Mouse (Mus musculus): ENCODE results near the gene Tmcc2. TPM values are rescaled to one million over a fixed set of nuclear protein-coding genes. Genes with fewer than 3 reads are reported as not detected.

Gene Tmcc2
- total RNA-seq, 2 experiments from 2014 or later, result 17.0 to 17.5 TPM

DNA sequence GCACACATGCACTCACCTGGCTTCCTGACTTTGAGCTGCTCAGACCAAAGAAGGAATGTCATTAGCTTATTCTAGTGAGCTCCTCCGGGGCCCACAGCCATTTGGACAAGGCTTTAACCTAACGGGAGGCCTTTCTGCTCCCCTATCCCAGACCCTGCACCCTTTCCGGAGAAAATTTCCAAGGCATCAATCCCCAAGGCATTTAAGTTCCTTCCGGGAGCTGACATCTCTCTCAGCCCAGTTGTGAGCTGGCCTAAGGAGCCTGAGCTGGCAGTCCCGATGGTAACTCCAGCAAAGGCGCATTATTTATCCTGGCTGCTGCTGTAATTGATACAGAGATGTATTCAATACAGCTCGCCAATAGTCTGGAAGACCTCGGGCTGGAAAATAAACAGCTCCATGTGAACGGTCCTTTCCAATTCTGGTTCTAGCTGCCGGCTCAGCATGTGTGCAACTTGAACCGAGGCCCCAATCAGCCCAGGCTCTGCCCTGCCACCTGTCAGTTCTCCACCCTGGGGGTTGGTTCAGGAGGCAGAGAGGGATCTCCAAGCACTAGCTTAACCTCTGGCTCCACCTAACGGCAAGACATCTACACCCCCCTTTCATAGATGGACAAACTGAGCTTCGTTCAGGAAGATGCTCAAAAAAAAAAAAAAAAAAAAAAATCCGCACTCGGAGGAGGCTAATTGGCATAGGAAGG lies 1.0 kb downstream of the Tmcc2 start:
- DNase-seq, result peak; percentile 50

DNA sequence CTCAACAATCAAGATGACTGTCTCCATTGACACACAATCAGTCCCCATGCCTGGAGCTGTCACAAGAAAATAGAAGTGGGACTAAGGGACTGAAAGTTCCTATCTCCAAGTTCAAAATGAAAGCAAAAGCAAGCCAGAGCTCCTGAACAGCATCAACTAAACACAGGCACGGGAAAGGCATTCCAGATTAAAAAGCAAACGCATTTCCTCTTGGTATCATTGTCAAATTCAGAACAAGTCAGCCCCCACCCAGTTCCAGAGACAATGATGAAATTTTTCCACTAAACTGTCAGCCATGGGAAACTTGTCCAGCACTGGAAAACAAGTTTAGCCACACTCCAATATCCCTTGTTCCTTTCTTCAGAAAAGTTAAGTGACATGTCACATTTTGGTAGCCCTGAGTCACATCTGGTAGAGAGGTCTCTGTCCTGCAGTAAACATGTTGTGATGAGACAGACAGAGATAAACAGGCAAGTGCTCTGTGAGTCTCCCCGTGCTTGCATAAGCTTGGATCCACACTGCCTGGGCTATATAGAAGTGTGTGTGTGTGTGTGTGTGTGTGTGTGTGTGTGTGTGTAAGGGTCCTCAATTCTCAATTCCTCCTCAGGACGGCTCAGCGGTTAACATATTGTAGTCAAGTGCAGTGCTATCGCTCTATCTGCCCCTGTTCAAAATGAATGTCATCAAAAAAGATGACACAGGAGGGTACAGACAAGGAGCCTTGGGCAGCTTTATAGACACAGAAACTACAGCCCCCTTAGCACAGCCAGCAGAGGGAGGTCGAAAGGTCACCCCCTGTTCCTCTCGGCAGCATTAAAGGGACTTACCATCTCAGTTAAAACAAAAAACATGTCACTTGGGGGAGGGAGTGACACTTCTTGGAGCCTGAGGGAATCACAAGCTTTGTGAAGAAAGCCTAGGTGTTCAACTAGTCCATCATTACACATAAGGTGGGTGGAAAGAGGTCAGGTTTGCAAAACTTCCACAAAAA lies 2.0 kb downstream of the Tmcc2 start:
- no peak for DNase-seq

DNA sequence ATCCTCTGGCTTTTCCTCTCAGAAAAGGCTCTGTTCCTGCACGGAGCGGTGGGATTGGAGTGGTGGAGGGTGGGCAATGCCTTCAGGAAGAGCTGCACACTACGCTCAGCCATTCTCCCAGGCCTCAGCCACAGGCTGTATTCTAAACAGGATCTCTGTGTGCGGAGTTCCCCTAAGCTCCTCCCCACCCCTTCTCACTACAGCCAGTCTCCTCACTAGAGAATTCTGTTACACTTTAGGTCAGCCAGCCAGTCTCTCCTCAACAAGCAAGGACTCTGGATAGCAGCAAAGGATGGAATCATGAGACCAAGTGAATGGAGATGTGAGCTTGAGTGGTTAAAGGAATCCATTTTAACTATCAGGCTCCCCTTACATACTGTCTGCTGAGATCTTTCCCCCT lies 3.1 kb downstream of the Tmcc2 start:
- no peak for DNase-seq

DNA sequence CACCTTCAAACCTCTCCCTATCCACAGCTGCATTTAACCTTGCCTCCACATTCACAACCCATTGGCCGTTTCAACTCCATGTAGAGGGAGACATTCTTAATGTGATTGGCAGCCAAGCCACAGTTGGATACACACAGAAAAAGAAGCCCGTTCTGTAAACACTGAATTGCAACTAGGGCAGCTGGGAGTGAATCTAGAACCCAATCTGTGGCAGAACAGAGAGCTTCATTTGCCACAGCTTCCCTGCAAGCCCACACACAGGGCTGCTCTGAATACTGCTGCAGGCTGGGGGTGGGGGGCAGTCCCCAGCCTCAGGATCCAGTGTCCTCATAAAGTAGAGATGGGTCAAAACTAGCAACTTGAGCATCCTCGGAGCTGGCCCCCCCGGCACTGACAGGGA lies 4.8 kb downstream of the Tmcc2 start:
- DNase-seq, result no peak

DNA sequence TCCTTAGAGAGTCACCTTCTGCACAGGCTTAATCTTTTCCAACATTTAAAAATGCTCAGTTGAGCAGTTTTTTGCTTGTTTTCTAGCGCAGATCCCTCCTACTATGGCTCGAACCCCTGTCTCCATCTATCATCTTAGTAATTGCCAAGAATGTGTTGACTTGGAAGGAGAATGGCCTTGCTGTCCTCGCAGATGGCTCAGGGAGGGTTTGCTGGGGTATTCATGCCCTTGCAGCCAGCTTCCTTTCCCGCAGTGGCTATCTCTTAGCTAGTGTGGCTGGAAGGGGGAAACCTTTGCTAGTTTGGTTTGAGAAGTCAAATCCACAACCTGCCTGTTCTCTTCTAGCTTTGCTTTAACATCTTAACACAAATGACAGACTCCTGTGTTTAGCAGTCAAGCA lies 5.4 kb downstream of the Tmcc2 start:
- DNase-seq, result no peak

DNA sequence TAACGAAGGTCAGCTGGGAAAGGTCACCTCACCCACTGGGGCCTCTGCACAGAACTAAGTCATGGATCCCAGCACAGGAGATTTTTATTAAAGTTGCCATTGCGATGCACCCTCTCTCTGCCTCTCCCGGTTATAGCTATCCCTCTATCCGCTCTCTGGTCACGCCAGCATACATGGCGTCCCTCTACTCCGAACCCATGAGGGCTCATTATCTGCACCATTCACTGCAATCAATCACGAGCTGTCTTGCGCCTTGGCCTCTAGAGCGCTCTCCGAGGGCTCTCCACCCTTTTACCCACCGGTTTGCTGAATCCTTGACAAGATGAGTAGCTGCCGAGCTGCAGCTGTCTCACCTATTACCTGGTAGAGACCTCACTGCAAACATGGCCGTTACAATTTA lies 5.8 kb downstream of the Tmcc2 start:
- DNase-seq, result no peak

DNA sequence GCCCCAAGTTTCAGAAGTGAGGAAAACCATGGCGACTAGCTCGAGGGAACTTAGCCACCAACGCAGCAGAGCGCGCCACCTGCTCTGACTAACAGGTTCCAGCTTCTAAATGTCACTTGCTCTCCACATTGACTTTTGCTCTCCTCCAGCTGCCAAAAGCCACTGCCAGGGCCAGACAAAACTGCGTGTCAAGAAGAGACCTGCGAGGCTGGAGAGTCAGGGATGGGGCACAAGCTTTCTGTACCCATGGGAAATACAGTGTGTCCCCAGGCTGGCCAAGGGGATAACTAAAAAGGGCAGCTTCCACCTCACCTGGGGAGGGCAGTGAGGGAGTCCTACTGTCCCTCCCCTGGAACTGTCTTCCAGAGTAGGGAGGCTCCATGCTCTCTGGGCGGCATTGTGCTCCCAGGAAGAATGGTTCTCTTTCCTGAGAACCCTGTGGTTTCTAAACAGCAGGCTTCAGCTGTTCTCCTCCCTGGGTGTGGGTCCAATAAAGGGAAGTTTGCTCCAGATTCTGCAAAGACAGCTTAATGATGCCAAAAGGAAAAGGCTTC lies 7.0 kb downstream of the Tmcc2 start:
- DNase-seq, result no peak

DNA sequence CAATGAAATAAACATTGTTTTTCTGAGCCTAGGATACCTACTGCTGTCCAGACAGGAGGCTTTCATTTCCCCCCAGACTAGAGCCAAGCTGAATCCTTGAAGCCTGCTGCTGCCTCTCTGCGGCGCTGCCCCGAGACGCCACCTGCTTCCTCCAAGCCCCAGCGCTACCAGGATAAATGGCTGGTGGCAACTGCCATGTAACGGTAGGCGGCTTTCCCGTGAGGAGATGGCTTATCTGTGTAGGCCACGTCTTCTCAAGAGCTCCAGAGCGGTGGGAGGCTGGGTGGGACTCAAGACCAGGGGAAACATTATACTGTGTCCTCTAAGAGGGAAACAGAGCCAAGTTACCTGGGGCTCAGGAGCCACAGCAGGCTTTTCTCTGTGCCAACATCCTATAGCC lies 9.2 kb downstream of the Tmcc2 start:
- no peak for DNase-seq

DNA sequence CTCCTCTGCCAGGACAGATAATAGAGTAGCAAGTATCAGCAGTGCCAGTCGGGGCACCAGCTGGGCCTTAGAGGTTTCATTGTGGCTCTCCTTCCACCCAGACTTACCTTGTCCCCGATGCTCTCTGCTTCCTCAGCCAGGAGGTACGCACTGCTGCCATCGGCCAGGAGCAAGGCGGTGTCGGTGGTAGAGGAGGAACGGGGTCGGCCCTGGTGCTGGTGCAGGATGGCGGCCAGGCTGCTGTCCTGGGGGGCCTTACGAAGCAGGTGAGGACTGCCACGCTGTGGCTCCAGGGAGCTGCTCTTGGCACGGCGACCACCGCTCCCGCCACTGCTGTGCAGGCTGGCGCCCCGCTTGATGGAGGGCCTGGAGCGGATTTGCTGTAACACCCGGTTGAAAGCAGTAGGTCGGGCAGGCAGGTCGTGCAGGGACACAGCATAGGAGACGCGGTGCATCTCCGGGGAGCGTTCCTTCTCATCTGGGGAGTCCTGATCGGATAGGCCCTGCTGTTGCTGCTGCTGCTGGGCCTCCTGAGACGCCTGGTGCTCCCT lies 10.5 kb downstream of the Tmcc2 start:
- DNase-seq, result no peak

DNA sequence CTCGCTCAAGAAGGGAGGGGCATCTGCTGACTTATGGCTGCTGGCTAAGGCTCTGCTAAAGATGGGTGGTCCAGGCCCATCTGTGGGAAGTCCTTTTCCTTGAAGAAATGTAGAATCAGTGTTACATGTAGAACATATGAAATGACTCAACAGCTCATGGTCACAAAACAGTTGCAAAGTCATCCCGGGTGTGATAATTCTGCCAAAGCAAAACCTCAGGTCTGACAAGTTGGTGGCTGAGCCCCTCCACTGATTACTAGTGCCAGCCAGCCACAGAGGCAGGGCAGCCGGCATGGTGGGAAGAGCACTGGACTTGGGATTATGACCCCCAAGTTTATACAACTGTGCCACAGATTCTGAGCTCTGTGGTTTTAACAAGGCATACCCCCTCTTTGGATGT lies 13.3 kb downstream of the Tmcc2 start:
- DNase-seq, result no peak

DNA sequence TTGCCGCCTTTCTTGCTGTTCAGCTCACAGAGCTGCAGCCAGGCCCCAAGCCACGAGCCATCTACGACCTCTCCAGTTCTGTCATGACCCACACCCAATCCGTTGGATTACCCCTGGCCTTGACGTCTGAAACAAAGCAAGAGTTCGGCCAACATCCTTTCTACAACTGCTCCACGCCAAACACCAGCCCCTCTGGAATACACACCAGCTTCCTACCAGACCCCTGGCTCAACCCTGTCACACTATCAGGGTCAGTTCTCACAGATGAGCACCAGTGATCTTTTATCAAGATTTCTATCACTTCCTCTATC lies 14.1 kb downstream of the Tmcc2 start:
- DNase-seq, result no peak

DNA sequence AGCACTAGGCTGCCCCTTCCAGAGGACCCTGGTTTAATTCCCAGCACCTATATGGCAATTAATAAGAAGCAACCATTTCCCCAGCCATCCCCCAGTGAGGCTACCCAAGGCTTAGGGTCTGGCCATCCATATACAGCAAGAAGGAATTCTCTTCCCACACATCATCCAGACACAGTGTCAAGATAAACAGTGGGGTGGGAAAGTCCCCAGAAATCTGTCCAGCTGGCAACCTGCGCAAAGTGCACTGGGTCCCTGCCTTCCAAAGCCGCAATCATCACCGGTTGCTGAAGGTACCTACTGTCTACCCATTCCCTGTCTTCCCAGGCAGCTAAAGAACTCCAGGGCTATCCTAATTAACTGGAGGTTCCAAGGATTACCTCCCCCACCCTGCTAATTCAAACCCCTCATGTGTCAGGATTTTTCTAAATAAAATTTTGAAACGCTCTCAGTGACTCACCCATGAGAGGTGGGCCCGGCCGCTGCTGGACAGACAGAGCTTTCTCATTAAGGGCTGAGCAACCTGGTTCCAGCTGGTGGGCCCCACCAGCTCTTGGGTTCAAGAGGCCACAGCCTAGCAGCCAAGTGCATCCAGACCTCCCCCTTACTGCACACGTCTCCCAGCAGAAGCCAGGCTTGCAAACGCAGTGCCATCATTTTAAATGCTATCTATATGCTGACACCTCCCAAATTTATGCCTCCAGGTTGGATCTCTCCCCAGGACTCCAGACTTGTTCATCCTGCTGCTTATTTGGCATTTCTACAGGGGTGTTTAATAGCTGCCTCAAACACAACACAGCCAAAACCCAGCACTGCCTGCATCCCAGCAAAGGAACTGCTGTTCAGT lies 14.6 kb downstream of the Tmcc2 start:
- peak; percentile 47 for DNase-seq

DNA sequence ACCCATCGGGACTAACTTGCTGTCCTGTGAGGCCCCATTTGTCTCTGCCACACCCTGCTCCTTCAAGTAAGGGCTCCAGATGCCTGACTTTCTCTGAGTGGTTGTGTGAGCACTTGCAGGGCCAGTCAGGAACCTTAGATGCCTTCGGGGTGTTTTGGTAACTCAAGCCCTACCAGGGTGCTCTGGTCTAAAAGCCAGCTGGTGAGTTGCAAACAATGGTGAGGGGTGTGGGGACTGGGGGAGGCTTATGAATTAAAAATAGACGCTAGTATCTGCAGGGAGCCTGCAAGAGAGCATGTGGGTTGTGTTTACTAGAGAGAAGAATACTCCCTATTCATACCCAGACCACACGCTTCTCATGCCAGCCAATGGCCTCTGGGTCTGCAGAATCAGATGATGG lies 15.8 kb downstream of the Tmcc2 start:
- DNase-seq, result no peak

DNA sequence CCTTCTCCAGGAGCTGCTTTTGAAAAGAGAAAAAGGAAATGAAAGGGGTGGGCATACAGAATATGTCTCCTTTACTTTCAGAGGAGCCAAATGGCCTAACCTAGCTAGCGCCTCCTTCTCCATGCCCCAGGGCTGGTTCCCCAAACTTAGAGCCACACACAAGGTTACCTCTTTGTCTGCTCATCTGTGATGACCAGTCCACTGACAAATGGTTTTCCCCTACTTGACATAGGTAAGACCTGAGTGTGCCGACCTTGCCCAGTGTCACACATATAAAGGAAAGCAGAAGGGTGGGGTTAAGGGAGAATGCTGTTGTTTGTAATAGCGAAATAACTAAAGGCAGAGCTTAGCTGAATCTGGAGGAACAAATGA lies 16.2 kb downstream of the Tmcc2 start:
- DNase-seq, result no peak

DNA sequence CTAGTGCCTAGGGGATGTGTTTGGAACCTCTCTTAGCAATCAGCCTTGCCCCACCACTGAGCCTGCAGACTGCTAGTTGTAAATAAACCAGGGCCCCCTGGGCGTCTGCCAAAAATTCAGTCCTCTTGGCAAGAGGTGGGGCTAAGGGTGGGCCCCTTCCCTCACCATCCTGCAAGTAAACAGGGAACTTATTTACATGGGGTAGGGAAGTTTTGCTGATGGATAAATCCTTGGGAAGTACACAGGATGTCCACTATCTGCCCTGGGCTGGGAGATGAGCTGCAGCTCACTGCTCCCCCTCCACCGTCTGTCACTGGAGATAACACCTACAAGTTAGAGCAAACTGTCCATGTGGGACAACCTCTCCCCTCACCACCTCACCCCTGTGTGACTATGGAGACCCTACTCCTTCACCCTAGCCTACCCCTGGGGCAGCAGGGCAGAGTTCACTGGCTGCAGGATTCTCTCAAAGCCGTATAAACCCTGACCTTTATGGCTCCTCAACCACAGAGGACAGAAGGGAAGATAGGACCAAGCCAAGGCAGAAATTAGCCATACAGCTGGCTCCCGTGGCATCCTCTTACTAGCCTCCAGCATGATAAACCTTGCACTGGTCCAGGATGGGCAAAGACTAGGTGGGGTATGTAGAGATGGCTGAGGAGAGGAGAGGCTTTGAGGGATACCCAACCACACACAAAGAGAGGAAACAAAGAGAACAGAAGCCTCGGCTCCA lies 16.8 kb downstream of the Tmcc2 start:
- DNase-seq, result peak; percentile 80

DNA sequence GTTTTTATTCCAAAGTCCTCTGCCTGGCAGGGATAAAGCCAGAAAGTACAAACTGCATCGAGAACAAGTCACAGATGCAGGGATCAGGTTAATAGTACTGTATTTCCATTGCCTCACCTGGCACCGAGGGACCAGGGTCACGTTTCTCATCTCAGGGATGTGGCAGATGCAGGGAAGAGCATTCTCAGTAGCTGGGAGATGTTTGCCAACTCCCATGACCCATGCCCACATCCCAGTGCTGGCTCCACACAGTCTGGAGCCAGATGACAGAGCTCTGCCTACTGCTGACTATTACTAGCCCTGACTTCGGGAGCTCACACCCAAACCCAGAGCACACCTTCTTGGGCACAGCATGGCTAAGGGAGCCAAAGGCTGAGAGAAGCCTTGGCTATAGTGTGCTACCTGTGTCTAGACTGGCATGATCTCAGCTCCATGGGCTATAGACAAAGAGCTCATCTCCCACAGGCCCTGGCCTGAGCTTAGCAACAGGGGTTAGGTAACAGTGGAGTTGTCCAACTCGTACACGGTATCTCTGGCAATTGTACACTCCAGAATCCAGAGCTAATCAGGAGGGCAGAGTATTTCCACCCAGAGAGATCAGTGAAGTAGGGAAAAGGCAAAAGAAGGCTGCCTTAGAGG lies 18.1 kb downstream of the Tmcc2 start:
- no peak for DNase-seq

DNA sequence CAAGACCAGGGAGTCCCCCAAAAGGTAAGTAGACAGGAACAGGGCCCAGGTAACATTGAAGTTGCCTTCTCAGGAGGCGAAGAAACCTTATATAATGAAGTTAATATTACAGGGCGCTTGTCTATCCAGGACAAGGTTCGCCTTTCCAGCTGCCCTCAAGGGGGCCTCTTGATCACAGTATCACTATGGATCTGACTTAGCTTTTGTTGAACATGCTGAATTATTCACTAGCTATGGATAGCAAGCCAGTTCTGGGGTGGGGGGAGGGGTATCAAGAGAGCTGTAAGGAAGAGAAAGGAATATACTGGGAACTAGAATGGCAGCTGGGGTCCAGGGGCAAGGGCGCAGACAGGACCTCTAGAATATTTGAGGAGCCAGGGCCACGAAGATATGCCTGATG lies 18.7 kb downstream of the Tmcc2 start:
- no peak for DNase-seq

DNA sequence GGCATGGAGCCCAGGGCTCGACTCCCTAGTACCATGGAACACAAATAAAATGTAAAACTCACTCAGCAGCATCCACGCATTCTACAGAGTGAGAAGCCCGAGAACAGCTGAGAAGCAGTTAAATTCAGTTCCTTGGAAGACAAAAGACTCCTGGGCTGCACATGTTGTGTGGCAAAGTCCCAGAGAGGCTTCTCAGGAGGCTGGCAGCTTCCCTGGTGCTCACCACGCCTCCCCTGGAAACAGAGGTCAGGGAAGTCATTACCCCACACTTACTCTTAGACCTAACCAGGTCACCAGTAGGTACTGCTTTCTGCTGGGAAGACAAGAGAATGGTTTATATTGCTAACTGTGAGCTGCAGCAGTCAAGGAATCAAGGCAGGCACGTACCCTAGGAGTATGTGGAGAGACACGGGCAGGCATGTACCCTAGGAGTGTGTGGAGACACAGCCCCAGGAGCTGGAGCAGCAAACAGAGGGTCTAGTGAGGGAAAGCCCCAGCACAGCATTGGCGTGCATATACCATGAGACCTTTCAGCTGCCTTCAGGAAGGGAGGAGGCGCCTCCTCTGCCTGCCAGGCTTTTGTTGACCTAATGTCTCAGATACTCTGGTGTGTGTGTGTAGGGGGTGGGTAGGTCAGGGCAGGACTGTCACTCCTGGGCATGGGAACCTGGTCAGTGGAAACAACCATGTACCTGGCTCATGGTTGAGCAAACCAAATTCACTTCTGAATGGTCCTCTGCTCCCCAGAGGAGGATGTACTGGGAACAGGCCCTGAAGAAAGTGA lies 19.6 kb downstream of the Tmcc2 start:
- DNase-seq, result no peak

DNA sequence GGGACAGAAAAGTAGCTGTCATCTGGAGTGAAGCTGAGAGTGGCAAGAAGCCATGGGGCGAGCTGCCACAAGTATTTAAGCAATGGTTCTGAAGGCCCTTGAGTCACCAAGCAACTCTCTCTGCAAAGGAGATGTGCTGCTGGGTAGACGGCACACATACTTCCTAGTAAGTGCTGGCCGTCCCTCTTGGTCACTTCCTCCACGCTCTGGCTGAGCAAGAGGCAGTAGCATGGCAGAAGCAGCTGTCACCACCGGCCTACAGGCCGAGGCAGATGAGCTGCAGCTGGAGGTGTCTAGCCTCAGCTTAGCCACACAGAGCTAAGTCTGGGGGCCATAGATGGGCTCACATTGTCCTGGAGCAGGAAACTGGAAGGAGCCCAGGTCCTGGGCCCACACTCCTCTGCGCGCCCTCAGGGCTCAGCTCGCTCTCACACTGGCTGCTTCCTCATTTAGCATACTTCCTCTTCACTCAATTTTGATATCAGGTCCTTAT lies 20.4 kb downstream of the Tmcc2 start:
- DNase-seq, result peak; percentile 53

Measured in heart, postnatal 4 days (tissue).